Mouse (Mus musculus): Measurements from ENCODE around the gene Ptprg. TPM values are rescaled to one million over a fixed set of nuclear protein-coding genes. Genes with fewer than 3 reads are reported as not detected.
"Not testable (repeated sequence)": the region's sequence is repeated elsewhere in the genome, so short reads cannot be mapped to it uniquely, and the experiment has no call there.

Gene Ptprg
- total RNA-seq, 2 experiments from 2014 or later: 123 TPM

- intact Hi-C loops (cut with DNase I): no loop called here
- DNase-seq (ENCODE audit: low spot score in 2 of 2): no peak
Measured at GRCm38 (mm10) chr14:12057856-12058255, 504.5 kb downstream of the Ptprg start.

GRCm38 (mm10) chr14:12059149-12059548, 505.8 kb downstream of the Ptprg start:
- intact Hi-C loops (cut with DNase I): no loop called here
- DNase-seq (ENCODE audit: low spot score in 2 of 2): peak in 1 of 2 experiments; percentile 27

GRCm38 (mm10) chr14:12061313-12061712, 508.0 kb downstream of the Ptprg start:
- DNase-seq (ENCODE audit: low spot score in 2 of 2); intact Hi-C loops (cut with DNase I): not testable (repeated sequence)

- intact Hi-C loops (cut with DNase I): no loop called here
- peak; percentile 53 to 64 for DNase-seq (ENCODE audit: low spot score in 2 of 2)
Measured at GRCm38 (mm10) chr14:12062628-12063360, 509.5 kb downstream of the Ptprg start.

GRCm38 (mm10) chr14:12065001-12065400, 511.7 kb downstream of the Ptprg start:
- intact Hi-C loops (cut with DNase I): no loop called here
- no peak for DNase-seq (ENCODE audit: low spot score in 2 of 2)

- no peak for DNase-seq (ENCODE audit: low spot score in 2 of 2)
- intact Hi-C loops (cut with DNase I): no loop called here
Measured at GRCm38 (mm10) chr14:12065736-12066135, 512.4 kb downstream of the Ptprg start.

GRCm38 (mm10) chr14:12069707-12070106, 516.4 kb downstream of the Ptprg start:
- intact Hi-C loops (cut with DNase I): no loop called here
- DNase-seq (ENCODE audit: low spot score in 2 of 2): no peak

GRCm38 (mm10) chr14:12070361-12070760, 517.0 kb downstream of the Ptprg start:
- intact Hi-C loops (cut with DNase I): no loop called here

GRCm38 (mm10) chr14:12070856-12071465, 517.6 kb downstream of the Ptprg start:
- DNase-seq (ENCODE audit: low spot score in 2 of 2): no peak
- intact Hi-C loops (cut with DNase I): no loop called here

More at GRCm38 (mm10) chr14:12070361-12070760, 517.0 kb downstream of the Ptprg start:
- DNase-seq (ENCODE audit: low spot score in 2 of 2): no peak

GRCm38 (mm10) chr14:12072026-12072861, 518.9 kb downstream of the Ptprg start:
- intact Hi-C loops (cut with DNase I): no loop called here
- DNase-seq (ENCODE audit: low spot score in 2 of 2): no peak

GRCm38 (mm10) chr14:12073408-12074107, 520.2 kb downstream of the Ptprg start:
- DNase-seq (ENCODE audit: low spot score in 2 of 2): no peak
- intact Hi-C loops (cut with DNase I): no loop called here

GRCm38 (mm10) chr14:12077193-12077592, 523.9 kb downstream of the Ptprg start:
- DNase-seq (ENCODE audit: low spot score in 2 of 2): no peak
- intact Hi-C loops (cut with DNase I): no loop called here

- no peak for DNase-seq (ENCODE audit: low spot score in 2 of 2)
Measured at GRCm38 (mm10) chr14:12079250-12079649, 525.9 kb downstream of the Ptprg start.

GRCm38 (mm10) chr14:12079833-12080401, 526.6 kb downstream of the Ptprg start:
- DNase-seq (ENCODE audit: low spot score in 2 of 2): no peak
- intact Hi-C loops (cut with DNase I): no loop called here

More at GRCm38 (mm10) chr14:12079250-12079649, 525.9 kb downstream of the Ptprg start:
- intact Hi-C loops (cut with DNase I): no loop called here

- DNase-seq (ENCODE audit: low spot score in 2 of 2): no peak
- intact Hi-C loops (cut with DNase I): no loop called here
Measured at GRCm38 (mm10) chr14:12082131-12082921, 529.0 kb downstream of the Ptprg start.

- intact Hi-C loops (cut with DNase I): no loop called here
- no peak for DNase-seq (ENCODE audit: low spot score in 2 of 2)
Measured at GRCm38 (mm10) chr14:12084076-12084475, 530.7 kb downstream of the Ptprg start.

- intact Hi-C loops (cut with DNase I): no loop called here
- no peak for DNase-seq (ENCODE audit: low spot score in 2 of 2)
Measured at GRCm38 (mm10) chr14:12085078-12085477, 531.7 kb downstream of the Ptprg start.

- no peak for DNase-seq (ENCODE audit: low spot score in 2 of 2)
- intact Hi-C loops (cut with DNase I): no loop called here
Measured at GRCm38 (mm10) chr14:12086167-12086566, 532.8 kb downstream of the Ptprg start.
